Mouse (Mus musculus): ENCODE results near the gene Lrp4.

GRCm38 (mm10) chr2:91412361-91412760, 45.0 kb upstream of the Lrp4 start:
- TF ChIP-seq CTCF (IDR thresholded peaks at IDR 0.05; ENCODE audit: control insufficient read depth, insufficient read depth, low read length) (no peak), POLR2A (IDR thresholded peaks at IDR 0.05; ENCODE audit: borderline replicate concordance, control insufficient read depth, low read depth, low read length) (no peak)
